Mouse (Mus musculus) cerebellum, adult 9-11 months (tissue): ENCODE measurements around the gene Mrpl24.
"Not testable (repeated sequence)": the region's sequence is repeated elsewhere in the genome, so short reads cannot be mapped to it uniquely, and the experiment has no call there.

ENCODE experiments used
- DNase-seq: peaks from one replicate; pipeline ENCODE4 v3.0.0; 2022

The Mrpl24 gene

DNA sequence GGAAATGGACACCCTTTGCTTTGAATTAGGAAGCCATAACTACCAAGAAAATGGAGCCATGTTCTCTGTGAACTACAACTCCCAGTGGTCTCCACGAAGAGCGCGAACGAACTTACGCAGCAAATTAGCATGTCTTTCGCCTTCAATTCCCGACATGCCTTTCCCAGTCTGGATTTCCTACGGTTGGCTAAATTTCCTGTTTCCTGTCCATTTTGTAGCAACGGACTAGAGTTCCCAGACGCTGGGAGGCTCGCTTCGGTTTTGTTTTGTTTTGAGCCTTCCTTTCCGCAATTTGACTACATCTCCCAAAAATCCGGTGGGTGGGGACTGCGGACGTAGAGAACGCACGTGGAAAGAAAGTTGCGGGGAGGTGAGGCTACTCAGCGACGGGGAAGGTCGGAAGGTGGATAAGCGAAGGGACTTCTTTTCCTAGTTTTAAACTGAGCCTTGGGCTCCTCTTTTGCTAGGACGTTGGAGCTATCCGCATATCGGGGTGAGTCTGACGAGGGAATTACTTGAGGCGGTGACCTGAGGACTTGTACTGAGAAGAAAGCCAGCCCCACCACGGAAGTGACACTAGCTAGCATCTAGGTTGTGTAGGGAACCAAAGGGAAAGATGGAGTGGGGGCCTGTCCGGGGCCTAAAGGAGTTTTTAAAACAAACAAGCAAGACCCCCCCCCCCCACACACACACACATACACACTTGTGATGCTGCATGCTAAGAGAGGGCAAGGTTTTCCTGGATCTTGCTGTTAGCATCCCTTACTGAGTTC is at the start of gene Mrpl24:
Gene Mrpl24, plus strand, starts transcription at position 171 of the 773 bp plus-strand sequence.
- DNase-seq = peak; percentile 90

- DNase-seq = no peak
These were observed 41.6 kb upstream of the Mrpl24 start for GRCm38 (mm10) chr3:87877730-87878129.

- no peak for DNase-seq
These were observed 35.0 kb upstream of the Mrpl24 start for GRCm38 (mm10) chr3:87884291-87884690.

DNA sequence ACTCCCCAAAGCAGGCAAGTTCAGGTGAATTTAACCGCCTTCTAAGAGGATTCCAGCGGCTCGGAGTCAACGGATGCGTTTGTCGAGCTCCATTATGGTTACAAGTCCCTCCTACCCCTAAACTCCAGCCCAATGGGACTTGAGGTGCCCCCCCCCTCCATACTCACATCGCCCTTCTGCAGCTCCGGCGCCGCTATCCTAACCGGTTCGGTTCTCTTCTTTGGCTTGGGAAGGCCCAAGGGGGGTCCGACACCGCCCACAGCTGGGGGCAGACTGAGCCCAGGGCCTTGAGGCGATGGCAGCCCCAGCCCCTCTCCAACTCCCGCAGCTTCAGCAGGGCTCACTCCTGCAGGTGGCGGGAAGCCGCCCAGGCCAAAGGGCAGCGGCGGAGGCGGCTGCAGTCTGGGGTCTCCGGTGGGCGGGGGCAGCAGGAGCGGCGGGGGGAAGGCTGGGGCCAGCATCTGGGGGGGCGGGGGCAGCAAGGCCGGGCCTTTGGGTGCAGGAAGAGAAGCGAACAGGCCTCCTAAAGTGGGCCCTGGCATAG is 34.5 kb upstream of the Mrpl24 start:
- DNase-seq = peak; percentile 85

DNA sequence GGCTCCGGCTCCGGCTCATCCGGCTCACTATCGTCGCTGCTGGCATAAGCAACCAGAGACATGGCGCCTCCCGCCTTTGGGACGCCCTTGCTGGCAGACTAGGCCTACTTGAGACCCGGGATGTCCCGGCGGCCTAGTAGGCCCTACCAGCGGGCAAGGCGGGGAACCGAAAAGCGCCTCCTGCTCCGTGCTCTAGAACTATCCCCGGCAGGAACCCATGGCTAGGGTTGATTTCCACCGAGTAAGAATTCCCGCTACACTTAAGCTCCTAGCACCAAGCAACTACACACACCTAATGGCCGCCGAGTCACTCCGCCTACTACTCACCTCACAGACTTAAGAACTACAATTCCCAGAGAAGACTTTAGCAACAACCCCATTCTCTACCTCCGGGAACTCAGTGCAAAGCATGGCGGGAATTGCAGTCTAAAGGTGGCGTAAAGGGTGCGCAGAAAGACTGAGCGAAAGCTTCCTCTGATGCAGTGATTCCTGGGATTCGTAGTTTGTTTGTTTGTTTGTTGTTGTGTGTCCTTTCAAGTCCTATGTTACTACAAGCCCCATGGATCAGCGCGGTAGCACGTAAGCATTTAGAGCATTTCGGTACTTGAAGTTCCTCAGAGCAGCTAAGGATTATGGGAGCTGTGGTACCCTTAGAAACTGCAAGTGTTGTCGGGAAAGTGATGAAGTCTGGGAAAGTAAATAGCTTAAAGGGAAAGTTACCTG is 33.9 kb upstream of the Mrpl24 start, which contains the start of gene Prcc:
Gene Prcc, minus strand, starts transcription at position 328 of the 723 bp plus-strand sequence.
- DNase-seq = peak; percentile 98

DNA sequence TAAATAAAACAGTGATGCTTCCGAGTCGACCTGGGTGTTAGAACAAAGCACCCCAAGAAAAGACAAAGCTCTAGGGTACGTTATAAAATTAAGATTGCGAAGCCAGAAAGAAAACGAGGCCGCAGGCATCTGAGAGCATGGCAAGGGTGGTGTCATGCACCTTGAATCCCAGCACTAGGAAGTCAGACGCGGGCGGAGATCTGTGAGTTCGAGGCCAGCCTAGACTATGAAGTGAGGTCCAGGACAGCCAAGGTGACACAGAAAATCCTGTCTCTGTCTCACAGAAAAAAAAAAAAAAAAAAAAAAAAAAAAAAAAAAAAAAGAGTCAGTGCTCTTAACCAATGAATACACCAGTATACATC is 33.3 kb upstream of the Mrpl24 start:
- no peak for DNase-seq

- peak; percentile 73 for DNase-seq
These were observed 32.9 kb upstream of the Mrpl24 start for GRCm38 (mm10) chr3:87886416-87886815.

GRCm38 (mm10) chr3:87887400-87887799 is 31.9 kb upstream of the Mrpl24 start:
- DNase-seq = peak; percentile 11

DNA sequence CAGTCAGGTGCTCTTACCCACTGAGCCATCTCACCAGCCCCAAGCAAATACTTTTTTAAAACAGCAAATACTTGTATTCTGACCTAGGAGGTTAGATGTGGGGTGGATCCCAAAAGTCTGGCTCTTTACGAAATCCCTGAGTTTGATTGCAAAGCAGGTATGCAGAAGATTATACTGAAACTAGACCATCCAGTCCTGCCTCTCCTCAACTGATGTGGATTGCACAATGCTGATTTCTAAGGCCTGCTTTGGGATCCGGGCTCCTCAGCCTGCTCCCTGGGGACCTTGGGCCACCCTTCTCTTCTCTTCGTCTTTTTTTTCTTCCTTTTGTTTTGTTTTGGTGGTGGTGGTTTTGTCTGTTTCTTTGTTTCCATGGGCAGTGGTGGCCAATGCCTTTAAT is 27.8 kb upstream of the Mrpl24 start:
- no peak for DNase-seq

GRCm38 (mm10) chr3:87893367-87893905 is 25.9 kb upstream of the Mrpl24 start:
- no peak for DNase-seq

- no peak for DNase-seq
These were observed 20.0 kb upstream of the Mrpl24 start for GRCm38 (mm10) chr3:87899266-87899665.

DNA sequence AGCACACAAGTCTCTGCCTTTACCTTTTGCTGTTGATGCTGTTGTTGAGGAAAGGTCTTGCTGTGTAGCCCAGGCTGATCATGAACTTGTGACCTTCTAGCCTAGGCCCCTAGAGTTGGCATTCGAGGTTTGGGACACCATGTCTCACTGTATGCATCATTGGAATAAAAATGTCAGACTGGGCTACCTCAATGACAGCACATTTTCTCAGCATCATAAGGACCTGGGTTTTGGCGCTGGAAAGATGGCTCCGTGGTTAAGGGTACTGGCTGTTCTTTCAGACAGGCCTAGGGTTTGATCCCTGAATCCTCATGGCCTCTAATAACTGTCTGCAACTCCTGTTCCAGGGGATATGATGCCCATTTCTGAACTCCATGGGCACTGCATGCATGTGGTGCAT is 19.5 kb upstream of the Mrpl24 start:
- DNase-seq = no peak

GRCm38 (mm10) chr3:87901036-87901624 is 18.2 kb upstream of the Mrpl24 start:
- DNase-seq = no peak

DNA sequence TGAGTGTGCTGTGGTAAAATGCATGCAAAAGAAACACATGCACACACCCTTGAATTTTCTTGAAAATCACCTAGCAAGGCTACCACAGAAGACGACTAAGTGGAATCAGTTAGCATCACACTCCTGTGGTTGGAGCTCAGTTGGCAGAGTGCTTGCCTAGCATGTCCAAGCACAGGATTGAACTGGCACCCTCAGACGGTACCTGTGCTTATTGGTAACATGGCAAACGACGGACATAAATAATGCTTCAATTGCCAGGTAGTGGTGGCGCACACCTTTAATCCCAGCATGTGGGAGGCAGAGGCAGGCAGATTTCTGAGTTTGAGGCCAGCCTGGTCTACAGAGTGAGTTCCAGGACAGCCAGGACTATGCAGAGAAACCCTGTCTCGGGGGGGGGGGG is 17.3 kb upstream of the Mrpl24 start:
- not testable (repeated sequence) for DNase-seq

GRCm38 (mm10) chr3:87903821-87904220 is 15.5 kb upstream of the Mrpl24 start:
- peak; percentile 14 for DNase-seq

DNA sequence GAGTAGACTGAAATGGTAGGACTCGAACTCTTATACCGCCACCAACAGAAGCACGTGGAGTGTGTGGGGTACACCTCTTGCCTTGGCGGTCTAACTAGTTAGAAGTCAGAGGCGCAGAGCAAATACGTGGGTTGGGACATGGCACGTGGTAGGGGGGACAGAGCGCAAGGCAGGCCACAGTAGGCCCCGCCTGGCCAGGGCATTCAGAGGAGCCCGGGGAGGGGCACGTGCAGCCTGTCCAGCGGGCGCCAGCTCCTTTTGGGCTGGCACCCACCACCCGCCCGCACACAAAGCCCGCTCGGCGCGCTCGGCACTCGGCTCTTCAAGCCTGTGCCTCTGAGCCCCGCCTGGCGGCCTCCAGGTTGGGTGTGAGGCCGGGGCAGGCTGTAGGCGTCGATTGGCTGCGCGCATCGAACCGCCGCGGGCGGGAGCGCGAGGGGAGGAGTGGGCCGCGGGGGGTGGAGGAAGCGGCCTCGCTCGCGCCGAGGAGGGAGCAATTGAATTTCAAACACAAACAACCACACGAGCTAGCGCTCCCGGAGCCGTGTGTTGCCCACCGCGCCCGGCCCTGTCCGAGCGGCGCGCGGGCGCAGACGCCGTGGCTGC is 13.3 kb upstream of the Mrpl24 start, which contains the start of gene Hdgf:
Gene Hdgf, plus strand, starts transcription at position 442 of the 606 bp plus-strand sequence.
- peak; percentile 96 for DNase-seq

- peak; percentile 80 for DNase-seq
These were observed 12.7 kb upstream of the Mrpl24 start for GRCm38 (mm10) chr3:87906601-87906980.

- peak; percentile 67 for DNase-seq
These were observed 12.1 kb upstream of the Mrpl24 start for GRCm38 (mm10) chr3:87906981-87907857.

DNA sequence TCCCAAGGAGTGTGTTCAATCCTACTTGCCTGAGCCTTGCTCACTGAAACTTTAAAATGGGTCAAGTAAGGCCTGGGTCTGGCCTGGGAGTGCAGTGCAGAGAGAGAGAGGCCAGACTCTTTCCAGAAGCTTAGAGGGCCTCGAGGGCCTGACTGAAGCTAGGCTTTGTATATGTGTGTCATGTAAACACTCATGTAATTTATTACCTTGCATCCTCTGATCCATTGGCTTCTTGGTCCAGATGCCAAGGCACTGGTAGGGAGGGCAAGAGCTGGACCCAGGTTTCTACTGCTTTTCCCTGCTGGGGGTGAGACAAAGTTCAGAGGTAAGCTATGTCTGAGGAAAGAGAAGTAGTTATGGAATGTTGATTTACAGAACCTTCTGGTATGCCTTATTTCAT is 11.4 kb upstream of the Mrpl24 start:
- no peak for DNase-seq

- peak; percentile 19 for DNase-seq
These were observed 9.9 kb upstream of the Mrpl24 start for GRCm38 (mm10) chr3:87909381-87909780.

DNA sequence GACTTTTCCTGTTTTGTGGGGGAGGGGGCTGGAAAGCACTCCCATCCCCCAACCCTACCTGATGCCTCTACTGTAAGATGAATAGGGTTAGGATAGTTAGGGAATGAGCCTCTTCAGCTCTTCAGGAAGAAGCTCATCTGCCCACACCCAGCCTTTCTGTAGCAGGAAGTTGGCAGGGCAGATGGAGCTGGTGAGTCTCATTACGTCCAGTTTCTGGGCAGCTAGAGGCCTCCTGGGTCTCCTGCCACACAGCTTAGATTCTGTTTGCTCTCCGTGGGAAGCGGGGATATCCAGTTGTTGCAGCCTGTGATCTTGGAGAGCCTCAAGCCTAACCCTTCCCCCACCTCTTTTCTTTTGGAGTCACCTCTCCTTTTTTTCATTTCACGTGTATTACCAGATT is 9.4 kb upstream of the Mrpl24 start:
- peak; percentile 45 for DNase-seq
